Mouse (Mus musculus) left cerebral cortex, adult 18-20 months (tissue): ENCODE results near the gene Rhox3c. TPM values are rescaled to one million over a fixed set of nuclear protein-coding genes. Genes with fewer than 3 reads are reported as not detected.
"Not testable (repeated sequence)": the region's sequence is repeated elsewhere in the genome, so short reads cannot be mapped to it uniquely, and the experiment has no call there.

ENCODE experiments used
- DNase-seq, 2 experiments: peaks; one replicate each; pipeline ENCODE4 v3.0.0; 2021 to 2022; ENCODE audit warnings: low spot score in 2 of 2, mixed read lengths in 1 of 2
- long read RNA-seq, 2 experiments: library from polyadenylated mRNA; stranded (forward); transcript quantifications; one replicate each; pipeline ENCODE4 v2.0.0; 2021
- total RNA-seq, 2 experiments: library from RNA; stranded (reverse); gene quantifications; 2 replicates each; pipeline ENCODE4 v1.2.3; 2021

Rhox3c gene
- not detected for total RNA-seq
- long read RNA-seq, experiment 1, result 0 reads
- long read RNA-seq, experiment 2, result 0 reads

DNA sequence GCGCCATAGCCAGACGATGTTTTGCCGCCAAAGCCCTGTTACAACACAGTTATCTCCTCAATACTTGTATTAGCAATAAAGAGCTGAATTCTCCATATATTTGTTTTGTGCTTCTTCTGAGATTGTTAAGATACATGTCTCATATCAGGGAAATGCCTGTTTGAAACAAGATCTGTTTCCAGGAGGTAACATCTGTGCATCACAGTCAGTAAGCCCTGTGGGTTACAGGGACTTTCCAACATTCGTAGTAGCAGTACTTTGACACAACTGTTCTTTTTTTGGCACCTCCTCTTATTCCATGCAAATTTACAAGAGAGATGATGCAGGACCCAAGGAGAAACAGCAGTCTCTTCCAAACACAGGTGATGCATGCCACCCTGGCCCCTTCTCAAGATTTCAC is at the start of gene Rhox3c:
Gene Rhox3c, plus strand, starts transcription at position 301 of the 400 bp plus-strand sequence.
- DNase-seq, result not testable (repeated sequence)

DNA sequence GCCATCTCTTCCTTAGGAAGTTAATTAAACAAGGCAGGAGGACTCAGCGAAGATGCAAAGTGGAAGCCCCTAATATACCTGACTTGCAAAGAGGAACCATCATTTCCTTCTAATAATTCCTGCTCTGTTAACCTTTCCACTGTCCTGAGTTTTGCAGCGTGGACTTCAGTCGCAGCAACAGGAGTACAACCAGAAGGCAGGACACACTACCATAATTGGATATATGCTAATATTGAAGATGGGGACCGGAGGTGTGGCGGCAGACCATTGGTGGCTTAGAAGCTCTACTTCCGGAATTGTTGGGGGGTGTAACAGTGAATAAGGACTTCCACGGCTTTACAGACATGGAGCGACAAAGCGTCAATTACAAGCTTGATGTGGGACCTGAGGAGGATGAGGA is 46.6 kb upstream of the Rhox3c start, which contains the start of gene Rhox2b:
Gene Rhox2b, plus strand, starts transcription at position 301 of the 400 bp plus-strand sequence.
- not testable (repeated sequence) for DNase-seq

GRCm38 (mm10) chrX:37432194-37432593 is 26.2 kb upstream of the Rhox3c start, which contains the start of gene Rhox4b:
Gene Rhox4b, plus strand, starts transcription at chrX:37432494.
- DNase-seq, result not testable (repeated sequence)

- DNase-seq, result not testable (repeated sequence)
Measured at GRCm38 (mm10) chrX:37453380-37453779, 5.0 kb upstream of the Rhox3c start, which contains the start of gene Rhox2c. Gene Rhox2c, plus strand, starts transcription at chrX:37453680.

- DNase-seq, result not testable (repeated sequence)
Measured at GRCm38 (mm10) chrX:37480037-37480436, 21.7 kb downstream of the Rhox3c start, which contains the start of gene Rhox4c. Gene Rhox4c, plus strand, starts transcription at chrX:37480337.

GRCm38 (mm10) chrX:37514059-37514458 is 55.7 kb downstream of the Rhox3c start, which contains the start of gene Rhox4d:
Gene Rhox4d, plus strand, starts transcription at chrX:37514359.
- not testable (repeated sequence) for DNase-seq

Other genes with a start within 250 kb of the Rhox3c start
- not detected for gene Gm9, start 247.5 kb upstream of the Rhox3c start, total RNA-seq
- not detected for gene Rhox1, start 236.3 kb upstream of the Rhox3c start, total RNA-seq
- gene Rhox2a, start 213.6 kb upstream of the Rhox3c start, total RNA-seq, result not detected
- gene Rhox3a, start 208.7 kb upstream of the Rhox3c start, total RNA-seq, result not detected
- gene Rhox4a, start 193.2 kb upstream of the Rhox3c start, total RNA-seq, result not detected
- gene Rhox3a2, start 78.6 kb upstream of the Rhox3c start, total RNA-seq, result not detected
- gene Rhox4a2, start 67.7 kb upstream of the Rhox3c start, total RNA-seq, result not detected
- gene Rhox2b, start 46.5 kb upstream of the Rhox3c start, total RNA-seq, result not detected
- gene Rhox4b, start 26.1 kb upstream of the Rhox3c start, total RNA-seq, result not detected
- gene Rhox2c, start 4.9 kb upstream of the Rhox3c start, total RNA-seq, result not detected
- gene Rhox4c, start 21.8 kb downstream of the Rhox3c start, total RNA-seq, result not detected
- gene Rhox2d, start 34.8 kb downstream of the Rhox3c start, total RNA-seq, result not detected
- not detected for gene Rhox4d, start 55.8 kb downstream of the Rhox3c start, total RNA-seq
- not detected for gene Rhox2e, start 71.9 kb downstream of the Rhox3c start, total RNA-seq
- not detected for gene Rhox3e, start 83.4 kb downstream of the Rhox3c start, total RNA-seq
- not detected for gene Rhox4e, start 98.8 kb downstream of the Rhox3c start, total RNA-seq
- gene Rhox2f, start 112.8 kb downstream of the Rhox3c start, total RNA-seq, result not detected
- not detected for gene Rhox3f, start 122.4 kb downstream of the Rhox3c start, total RNA-seq
- not detected for gene Rhox4f, start 149.1 kb downstream of the Rhox3c start, total RNA-seq
- gene Rhox3g, start 170.0 kb downstream of the Rhox3c start, total RNA-seq, result not detected
- not detected for gene Rhox2g, start 184.9 kb downstream of the Rhox3c start, total RNA-seq
- gene Rhox4g, start 192.7 kb downstream of the Rhox3c start, total RNA-seq, result not detected
- gene Rhox3h, start 210.2 kb downstream of the Rhox3c start, total RNA-seq, result not detected
- not detected for gene Rhox2h, start 214.7 kb downstream of the Rhox3c start, total RNA-seq